Mouse (Mus musculus): ENCODE results near the gene Gm11213. TPM values are rescaled to one million over a fixed set of nuclear protein-coding genes. Genes with fewer than 3 reads are reported as not detected.

Gene Gm11213
- not detected for total RNA-seq (2021)
- long read RNA-seq, experiment 1, result 0 reads
- long read RNA-seq, experiment 2, result 0 reads

DNA sequence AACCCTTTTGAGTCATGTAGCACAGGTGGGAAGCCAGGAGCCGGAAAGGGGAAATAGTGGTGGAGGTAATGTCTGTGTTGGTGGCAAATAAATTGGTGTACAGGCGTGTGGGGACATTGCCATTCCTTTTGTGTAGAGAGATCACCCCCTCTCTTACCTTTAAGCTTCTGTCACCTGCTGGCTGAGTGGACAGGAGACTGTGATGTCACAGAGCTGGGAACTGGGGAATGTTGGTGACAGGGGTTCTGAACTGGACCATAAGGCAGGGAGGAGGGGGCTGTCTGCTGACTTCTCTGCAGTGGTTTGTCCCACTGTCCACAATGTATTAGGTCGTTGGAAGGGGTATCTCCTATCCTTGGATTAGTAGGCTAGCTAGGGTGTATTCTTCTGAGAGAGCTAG, at the start of gene Gm11213:
TSS of gene Gm11213 (minus strand) at position 317 of the 400 bp plus-strand sequence.
- DNase-seq, result no peak
- intact Hi-C loops (cut with DNase I), result no loop called here

- intact Hi-C loops (cut with DNase I), result no loop called here
- no peak for DNase-seq
These were observed 49.3 kb upstream of the Gm11213 start for GRCm38 (mm10) chr4:63654381-63654780.

- no peak for DNase-seq
- intact Hi-C loops (cut with DNase I), result no loop called here
These were observed 39.1 kb upstream of the Gm11213 start for GRCm38 (mm10) chr4:63643956-63644726.

DNA sequence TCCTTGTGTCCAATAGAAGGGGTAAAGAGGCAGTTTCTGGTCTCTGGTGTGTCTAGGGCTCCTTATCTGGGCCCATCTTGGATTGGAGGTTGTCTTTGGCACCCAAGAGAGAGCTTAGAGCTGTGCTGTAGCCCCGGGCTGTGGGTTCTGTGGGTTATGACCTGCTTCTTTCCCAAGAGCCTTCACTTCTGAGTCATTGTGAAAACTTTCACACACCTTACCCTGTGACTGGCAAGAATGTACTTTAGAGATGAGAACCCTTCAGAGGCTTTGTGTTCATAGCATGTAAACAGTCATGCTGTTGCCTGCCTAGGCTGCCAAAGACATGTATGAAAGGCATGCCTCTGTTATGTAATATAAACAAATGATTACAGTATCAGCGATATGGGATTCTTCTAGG, 34.8 kb upstream of the Gm11213 start:
- intact Hi-C loops (cut with DNase I), result no loop called here
- DNase-seq, result no peak

- intact Hi-C loops (cut with DNase I), result no loop called here
- no peak for DNase-seq
These were observed 33.5 kb upstream of the Gm11213 start for GRCm38 (mm10) chr4:63638603-63639002.

- DNase-seq, result no peak
- intact Hi-C loops (cut with DNase I), result no loop called here
These were observed 28.1 kb upstream of the Gm11213 start for GRCm38 (mm10) chr4:63633181-63633580.

DNA sequence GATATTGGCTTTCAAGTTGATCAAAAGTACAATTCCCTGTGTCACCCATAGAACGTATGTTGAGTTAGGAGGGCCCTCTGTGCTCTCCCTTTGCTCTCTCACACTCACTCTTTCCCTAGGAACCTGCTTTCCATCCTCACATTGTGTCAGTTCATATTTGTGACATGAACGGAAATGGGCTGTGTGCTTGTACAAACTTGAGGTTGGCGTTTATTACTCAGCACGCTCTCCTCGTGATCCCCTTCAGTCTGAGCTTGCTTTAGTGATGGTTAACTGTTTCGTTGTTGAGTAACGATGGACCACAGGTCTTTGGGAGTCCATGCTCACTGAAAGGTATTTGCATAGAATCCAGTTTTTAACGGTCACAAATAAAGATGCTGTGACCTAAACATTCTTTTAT, 22.1 kb upstream of the Gm11213 start:
- intact Hi-C loops (cut with DNase I), result no loop called here
- no peak for DNase-seq

GRCm38 (mm10) chr4:63625563-63626080, 20.6 kb upstream of the Gm11213 start:
- intact Hi-C loops (cut with DNase I), result no loop called here
- no peak for DNase-seq

GRCm38 (mm10) chr4:63622378-63622835, 17.3 kb upstream of the Gm11213 start, which contains the start of gene Tex48:
TSS of gene Tex48 (minus strand) at chr4:63622428.
- intact Hi-C loops (cut with DNase I), result no loop called here
- no peak for DNase-seq

- intact Hi-C loops (cut with DNase I), result no loop called here
These were observed 16.8 kb upstream of the Gm11213 start for GRCm38 (mm10) chr4:63621861-63622260.

DNA sequence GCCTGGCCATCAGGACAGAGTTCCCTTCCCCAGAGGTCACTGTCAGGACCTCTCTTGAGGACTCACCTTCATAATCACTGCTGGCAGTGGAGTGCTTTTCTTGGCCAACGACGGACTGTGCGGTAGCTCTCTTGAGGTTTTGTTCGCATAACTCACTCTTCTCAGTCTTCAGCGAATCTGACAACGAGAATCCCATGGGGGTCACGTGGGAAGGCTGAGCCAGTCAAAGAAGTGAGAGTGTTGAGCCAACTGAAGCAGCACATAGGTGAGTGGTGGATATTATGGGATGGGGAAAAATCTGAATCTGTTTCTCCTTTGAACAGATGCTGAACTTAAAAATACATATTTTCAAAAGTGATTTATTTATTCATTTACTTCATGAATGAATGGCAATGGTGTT, 3.3 kb upstream of the Gm11213 start:
- intact Hi-C loops (cut with DNase I), result no loop called here
- DNase-seq, result no peak

More at GRCm38 (mm10) chr4:63621861-63622260, 16.8 kb upstream of the Gm11213 start:
- no peak for DNase-seq

DNA sequence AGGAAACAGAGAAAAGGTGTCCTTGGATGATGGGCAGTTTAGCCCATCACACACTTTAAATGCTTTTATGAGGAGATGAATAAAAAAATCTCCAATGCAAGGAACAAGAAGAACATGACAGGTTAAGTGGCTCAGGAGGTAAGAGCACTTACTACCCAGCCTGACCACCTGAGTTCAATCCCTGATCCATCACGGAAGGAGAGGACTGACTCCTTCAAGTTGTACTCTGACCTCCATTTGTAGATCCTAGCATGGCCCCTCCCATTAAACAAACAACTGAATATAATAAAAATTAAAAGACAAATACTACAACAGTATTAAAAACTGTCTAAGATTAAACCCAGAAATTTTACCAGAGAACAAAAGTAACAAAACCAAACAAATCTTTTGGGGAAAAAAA, 907 bp upstream of the Gm11213 start:
- no peak for DNase-seq
- intact Hi-C loops (cut with DNase I), result no loop called here

- peak; percentile 14 to 16 for DNase-seq
- intact Hi-C loops (cut with DNase I), result no loop called here
These were observed 484 bp upstream of the Gm11213 start for GRCm38 (mm10) chr4:63605545-63605944.

- no peak for DNase-seq
- intact Hi-C loops (cut with DNase I), result no loop called here
These were observed 3.8 kb downstream of the Gm11213 start for GRCm38 (mm10) chr4:63601263-63601662.

DNA sequence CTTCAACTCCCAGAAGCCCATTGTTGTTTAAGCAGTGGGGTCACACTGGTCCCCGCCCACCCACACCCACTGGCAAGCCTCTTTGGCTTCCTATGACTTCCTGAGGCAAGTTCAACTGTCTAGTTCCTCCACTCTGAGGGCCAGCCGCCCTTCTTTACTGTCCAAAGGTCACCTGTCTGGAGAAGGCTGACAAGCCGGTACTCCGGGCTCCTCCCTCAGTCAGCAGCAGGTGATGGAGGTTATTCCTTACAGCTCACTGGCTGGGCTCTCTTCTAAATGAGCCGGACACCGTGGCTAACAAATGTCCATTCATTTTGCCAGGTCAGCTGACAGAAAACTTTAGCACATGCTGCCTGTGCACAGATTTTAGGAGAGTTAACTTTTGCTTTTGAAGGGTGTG, 4.3 kb downstream of the Gm11213 start:
- intact Hi-C loops (cut with DNase I), result no loop called here
- DNase-seq, result no peak

DNA sequence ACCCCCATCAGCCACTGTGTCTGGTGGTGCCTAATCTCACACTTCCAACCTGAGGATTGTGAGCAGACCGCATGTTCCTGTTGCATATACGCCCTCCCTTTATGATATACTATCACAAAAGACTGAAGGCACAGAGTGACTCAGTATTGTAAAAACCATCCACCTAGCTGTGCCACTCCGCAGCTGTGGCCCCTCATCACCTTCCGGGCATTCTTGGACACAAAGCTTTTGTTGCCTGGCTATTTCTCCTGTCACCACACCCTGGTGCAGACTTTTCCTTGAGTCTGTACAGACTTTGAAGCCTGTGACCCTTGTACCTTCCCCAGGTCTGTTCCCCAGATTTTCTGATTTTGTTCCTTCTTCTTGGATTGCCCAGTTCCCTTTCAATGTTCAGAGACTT, 9.1 kb downstream of the Gm11213 start:
- intact Hi-C loops (cut with DNase I), result no loop called here
- no peak for DNase-seq

DNA sequence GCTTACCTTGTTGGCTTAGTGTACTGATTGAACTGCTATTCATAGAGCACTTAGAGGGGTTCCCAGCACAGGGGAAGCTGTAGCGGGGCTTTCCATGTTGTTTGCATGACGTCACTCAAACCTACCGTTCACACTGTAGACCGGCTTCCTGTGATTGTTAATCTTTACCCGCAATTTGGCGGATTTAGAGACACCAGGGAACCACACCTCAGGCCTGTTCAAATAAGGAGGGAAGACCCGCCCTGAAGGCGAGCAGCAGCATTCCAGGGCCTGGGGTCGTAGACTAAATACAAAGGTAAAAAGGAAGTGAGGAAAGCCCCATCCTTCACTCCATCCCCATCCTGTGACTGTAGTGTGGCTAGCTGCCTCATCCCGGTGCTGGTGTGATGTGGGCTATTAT, 9.8 kb downstream of the Gm11213 start:
- intact Hi-C loops (cut with DNase I), result no loop called here
- DNase-seq, result no peak

DNA sequence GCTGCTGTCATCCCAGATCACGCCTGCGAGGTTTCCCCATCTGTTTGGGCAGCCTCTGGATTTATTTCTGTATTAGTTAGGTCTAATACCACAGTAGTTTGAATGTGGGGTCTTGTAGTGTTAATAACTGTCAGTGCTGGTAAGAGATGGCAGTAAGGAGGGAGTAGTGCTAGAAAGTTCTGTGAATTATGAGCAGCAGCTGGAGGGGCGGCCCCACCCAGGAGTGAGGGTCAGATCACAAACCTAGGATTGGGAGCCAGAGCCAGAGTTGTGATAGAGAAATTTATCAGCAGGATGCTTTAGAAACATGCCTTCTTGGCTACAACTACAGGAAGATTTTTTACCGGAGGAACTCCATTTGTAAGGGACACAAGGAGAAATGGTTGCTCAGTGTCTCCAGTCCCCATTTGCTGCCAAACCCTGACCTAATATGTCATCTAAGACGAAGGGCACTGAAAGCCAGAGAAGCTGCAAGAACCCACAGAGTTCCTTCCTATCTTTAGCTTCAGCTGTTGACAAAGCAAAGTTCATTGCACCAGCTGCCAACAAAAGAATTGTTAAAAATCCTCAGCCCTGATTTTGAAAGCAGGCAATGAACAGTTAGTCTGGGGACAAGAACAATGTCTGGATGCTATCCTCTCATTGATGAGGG, 10.5 kb downstream of the Gm11213 start:
- peak in 1 of 2 experiments; percentile 34 for DNase-seq
- intact Hi-C loops (cut with DNase I), result no loop called here

GRCm38 (mm10) chr4:63590538-63590937, 14.5 kb downstream of the Gm11213 start:
- no peak for DNase-seq
- intact Hi-C loops (cut with DNase I), result no loop called here

DNA sequence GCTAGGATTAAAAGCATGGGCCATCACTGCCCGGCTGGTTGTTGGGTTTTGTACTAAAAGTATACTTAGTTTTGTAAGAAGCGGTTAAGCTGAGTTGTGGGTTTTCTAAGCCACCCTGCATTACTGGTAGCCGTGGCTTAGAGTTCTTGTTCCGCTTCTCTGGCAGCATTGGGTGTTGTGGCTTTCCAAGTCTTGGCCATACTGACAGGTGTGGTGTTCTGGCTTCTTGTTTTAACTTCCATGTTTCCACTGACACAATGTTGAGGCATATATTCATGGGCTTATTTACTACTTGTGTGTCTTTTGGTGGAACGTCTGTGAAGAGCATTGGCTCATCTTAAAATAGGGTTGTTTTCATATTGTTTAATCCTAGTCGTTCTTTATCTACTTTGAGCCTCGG, 15.1 kb downstream of the Gm11213 start:
- intact Hi-C loops (cut with DNase I), result no loop called here
- no peak for DNase-seq

DNA sequence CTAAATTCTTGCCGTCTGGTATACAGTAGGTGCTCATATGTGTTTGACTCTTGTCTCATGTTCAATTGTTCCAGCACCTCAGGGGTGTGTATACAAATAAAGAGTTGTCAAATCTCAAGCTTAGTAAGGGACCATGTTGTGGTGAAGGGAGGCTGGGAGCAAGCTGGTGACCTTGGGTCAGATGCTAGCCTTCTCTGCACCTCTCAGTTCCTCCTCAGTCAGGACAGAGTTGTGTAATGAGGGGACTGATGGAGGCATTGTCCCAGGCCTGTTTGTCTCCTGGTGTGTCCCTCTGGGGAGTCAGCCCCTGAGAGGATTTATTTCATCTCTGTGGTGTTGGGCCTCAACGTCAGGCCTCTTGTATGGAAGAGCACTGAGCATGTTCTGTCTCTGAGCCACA, 18.8 kb downstream of the Gm11213 start:
- intact Hi-C loops (cut with DNase I), result no loop called here
- no peak for DNase-seq

GRCm38 (mm10) chr4:63585216-63585615, 19.8 kb downstream of the Gm11213 start:
- DNase-seq, result no peak
- intact Hi-C loops (cut with DNase I), result no loop called here
